Mouse (Mus musculus): ENCODE measurements at regions not wholly inside any gene's neighbourhood (a gene's known extent, or its start where the extent isn't known, plus 50 kb on each side); places are given as distances from the start of the nearest gene placed in this dataset.

DNA sequence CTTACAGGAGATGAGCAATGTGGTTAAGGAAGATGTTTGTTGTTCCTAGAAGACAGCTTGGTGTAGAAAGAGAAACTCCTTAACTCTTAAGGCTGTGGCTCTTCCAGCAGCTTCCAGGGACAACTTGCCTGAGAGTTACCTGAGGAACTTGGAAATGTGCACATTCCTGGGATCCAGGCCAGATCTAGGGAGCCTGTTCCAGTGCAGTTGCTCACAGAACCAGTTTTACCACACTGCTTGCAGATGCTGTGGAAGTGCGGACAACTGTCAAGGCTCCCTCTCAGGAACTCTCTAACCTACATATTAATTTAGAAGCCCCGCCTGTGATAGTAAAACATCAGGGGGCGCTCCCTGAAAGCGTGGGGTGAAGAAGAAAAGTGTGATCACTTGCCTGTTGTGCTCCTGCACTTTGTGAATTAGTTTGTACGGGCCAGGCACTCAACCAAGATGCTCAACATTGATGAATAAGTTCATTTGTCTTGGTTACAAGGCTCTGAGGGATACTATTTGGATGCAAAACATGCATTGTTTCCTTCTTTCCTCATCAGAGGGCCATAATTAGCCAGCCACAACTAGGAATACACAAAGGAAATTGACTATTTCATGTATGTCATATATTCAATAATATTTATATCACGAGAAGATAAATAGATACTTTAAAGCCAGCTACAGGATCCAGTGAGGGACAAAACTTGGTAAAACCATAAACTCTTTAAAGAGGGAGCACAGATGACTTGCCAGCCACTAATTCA, 357.1 kb upstream of the Adgrl2 start:
- TF ChIP-seq GATA1 (IDR thresholded peaks at IDR 0.05; ENCODE audit: borderline replicate concordance, low read length) (no peak), FLI1 (IDR thresholded peaks at IDR 0.05; ENCODE audit: low read length) (no peak)

Data from megakaryocyte, embryonic 14.5 days (primary cell).